Mouse (Mus musculus): ENCODE data around the gene Hdac5. TPM values are rescaled to one million over a fixed set of nuclear protein-coding genes. Genes with fewer than 3 reads are reported as not detected.
A peak's percentile ranks its signal among the peaks of the same experiment; 100 is the strongest.

Hdac5 gene
- polyA plus RNA-seq, 1 experiment from 2014 or later = 97.2 TPM

DNA sequence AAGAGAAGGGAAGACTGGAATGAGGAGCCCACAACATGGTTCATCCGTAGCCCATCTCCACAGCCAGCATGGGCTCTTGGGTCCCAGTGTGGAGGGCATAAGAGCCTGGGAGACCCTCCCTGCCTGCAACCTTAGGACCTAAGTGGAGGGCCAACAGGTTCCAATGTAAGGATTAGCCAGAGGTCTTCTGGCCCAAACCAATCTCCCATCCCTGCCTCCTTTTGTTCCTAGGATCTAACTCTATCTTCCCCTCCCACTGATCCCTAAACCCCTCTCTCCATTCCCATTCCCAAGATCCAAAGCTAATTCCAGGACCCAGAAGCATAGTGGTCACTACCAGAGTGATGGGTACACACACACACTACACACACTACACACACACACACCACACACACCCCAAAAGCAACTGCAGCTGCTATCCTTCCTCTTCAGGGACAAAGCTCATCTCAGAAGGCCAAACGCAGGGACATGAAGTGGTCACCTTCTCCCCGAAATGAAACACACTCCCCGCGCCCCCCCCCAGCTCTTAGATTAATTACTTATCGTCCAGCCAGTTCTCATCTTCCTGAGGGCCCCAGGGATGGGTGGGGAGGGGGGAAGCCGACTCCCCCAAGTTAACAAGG, 1.2 kb downstream of the Hdac5 start:
- Histone ChIP-seq H3K4me3 (peak overlapping the region; percentile 94), H3K36me3 (no peaks in the 10 kb centered on the region), H3K27ac (peak overlapping the region; percentile 96), H3K9ac (peak overlapping the region; percentile 94), H3K4me2 (replicated peaks) (peak overlapping the region; percentile 88), H3K9me3 (replicated peaks) (no peaks in the 10 kb centered on the region), H3K27me3 (no peaks in the 10 kb centered on the region), H3K4me1 (peaks cover 55% of the 10 kb centered on the region)
- 11% methylated on average over 7 of the region's 7 CpGs for WGBS
- ATAC-seq (ENCODE audit: low FRiP score) = no peak

GRCm38 (mm10) chr11:102228191-102228545, 1.8 kb downstream of the Hdac5 start:
- 17% methylated on average over 9 of the region's 9 CpGs for WGBS
- Histone ChIP-seq H3K9me3 (replicated peaks) (no peaks in the 10 kb centered on the region), H3K9ac (peak overlapping the region; percentile 94), H3K36me3 (no peaks in the 10 kb centered on the region), H3K4me1 (peaks cover 60% of the 10 kb centered on the region), H3K27ac (peak overlapping the region; percentile 96), H3K4me3 (peak overlapping the region; percentile 94), H3K27me3 (no peaks in the 10 kb centered on the region), H3K4me2 (replicated peaks) (peak overlapping the region; percentile 88)
- no peak for ATAC-seq (ENCODE audit: low FRiP score)

DNA sequence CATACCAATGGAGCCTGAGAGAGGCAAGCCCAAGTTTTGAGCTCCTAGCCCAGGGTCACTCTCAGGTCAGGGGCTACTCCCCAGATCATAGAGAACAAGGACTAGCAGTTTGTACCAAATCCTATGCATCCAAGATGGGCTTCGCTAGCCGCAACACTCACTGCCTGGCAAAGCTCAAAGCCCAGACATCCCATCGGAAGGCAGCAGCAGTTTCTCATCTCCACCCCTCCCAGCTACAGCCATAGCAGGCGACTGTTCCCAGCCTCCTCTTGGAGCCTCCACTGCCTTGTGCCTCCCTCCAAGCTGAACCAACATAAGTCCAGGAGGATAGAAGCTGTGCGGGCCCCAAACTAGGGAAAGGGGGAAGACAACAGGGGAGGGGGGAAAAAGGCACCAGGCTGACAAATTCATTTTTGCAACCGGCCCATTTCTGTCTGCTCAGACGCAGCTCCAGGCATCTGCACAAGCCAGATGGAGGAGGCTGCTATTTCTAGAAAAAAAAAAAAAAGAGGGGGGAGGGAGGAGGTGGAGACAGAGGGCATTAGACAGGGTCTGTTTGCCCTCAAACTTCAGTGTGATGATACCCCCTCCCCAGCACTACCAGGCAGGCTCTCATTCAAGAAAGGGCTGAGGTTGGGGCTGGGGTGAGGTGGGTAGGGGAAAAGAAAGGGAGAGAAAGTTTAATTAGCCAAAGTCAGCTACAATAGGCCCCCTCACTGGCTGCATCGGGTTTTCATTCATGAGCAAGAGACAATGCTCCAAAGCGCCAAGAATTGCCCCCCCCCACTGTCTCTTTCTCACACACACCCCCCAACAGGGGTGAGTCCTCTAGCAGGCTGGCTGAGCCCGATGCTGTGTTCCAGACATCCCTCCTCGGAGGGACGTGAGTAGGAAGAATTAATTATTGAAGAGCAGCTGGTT, 2.4 kb downstream of the Hdac5 start:
- 18% methylated on average over 12 of the region's 12 CpGs for WGBS
- peaks cover 65% of the 10 kb centered on the region for H3K4me1 ChIP-seq

GRCm38 (mm10) chr11:102226067-102226978, 3.6 kb downstream of the Hdac5 start:
- 59% methylated on average over 12 of the region's 12 CpGs for WGBS
- Histone ChIP-seq H3K27me3 (no peaks in the 10 kb centered on the region), H3K4me1 (peaks cover 65% of the 10 kb centered on the region), H3K4me3 (peak overlapping the region; percentile 94), H3K36me3 (peaks cover 9% of the 10 kb centered on the region; the same call in 1 of the 2 replicates), H3K4me2 (replicated peaks) (peak overlapping the region; percentile 88), H3K9ac (peak overlapping the region; percentile 94; the same call in 1 of the 2 replicates), H3K9me3 (replicated peaks) (no peaks in the 10 kb centered on the region), H3K27ac (peak overlapping the region; percentile 96)
- no peak for ATAC-seq (ENCODE audit: low FRiP score)

More for the DNA sequence above, 2.4 kb downstream of the Hdac5 start:
- no peaks in the 10 kb centered on the region for H3K27me3 ChIP-seq
- no peaks in the 10 kb centered on the region for H3K36me3 ChIP-seq
- H3K9ac ChIP-seq = peak overlapping the region; percentile 94
- H3K27ac ChIP-seq = peak overlapping the region; percentile 96
- ATAC-seq (ENCODE audit: low FRiP score) = peak; percentile 79
- no peaks in the 10 kb centered on the region for H3K9me3 ChIP-seq (replicated peaks)
- peak overlapping the region; percentile 88 for H3K4me2 ChIP-seq (replicated peaks)
- H3K4me3 ChIP-seq = peak overlapping the region; percentile 94

- Histone ChIP-seq H3K4me1 (peaks cover 64% of the 10 kb centered on the region), H3K27ac (no peak overlapping the region), H3K4me3 (peak overlapping the region; percentile 15; the same call in 1 of the 2 replicates), H3K36me3 (peaks cover 19% of the 10 kb centered on the region), H3K27me3 (no peaks in the 10 kb centered on the region), H3K9me3 (replicated peaks) (no peaks in the 10 kb centered on the region), H3K4me2 (replicated peaks) (peak overlapping the region; percentile 46), H3K9ac (peak overlapping the region; percentile 43; the same call in 1 of the 2 replicates)
- ATAC-seq (ENCODE audit: low FRiP score) = no peak
- 76% methylated on average over 5 of the region's 5 CpGs for WGBS
Measured at GRCm38 (mm10) chr11:102225221-102225620, 4.7 kb downstream of the Hdac5 start.

GRCm38 (mm10) chr11:102224686-102225085, 5.3 kb downstream of the Hdac5 start:
- WGBS = 7% methylated on average over 22 of the region's 22 CpGs
- Histone ChIP-seq H3K4me3 (peak overlapping the region; percentile 15), H3K36me3 (peaks cover 24% of the 10 kb centered on the region), H3K9me3 (replicated peaks) (no peaks in the 10 kb centered on the region), H3K4me2 (replicated peaks) (peak overlapping the region; percentile 46), H3K27ac (no peak overlapping the region), H3K27me3 (no peaks in the 10 kb centered on the region), H3K4me1 (peaks cover 70% of the 10 kb centered on the region), H3K9ac (peak overlapping the region; percentile 43; the same call in 1 of the 2 replicates)
- ATAC-seq (ENCODE audit: low FRiP score) = no peak

DNA sequence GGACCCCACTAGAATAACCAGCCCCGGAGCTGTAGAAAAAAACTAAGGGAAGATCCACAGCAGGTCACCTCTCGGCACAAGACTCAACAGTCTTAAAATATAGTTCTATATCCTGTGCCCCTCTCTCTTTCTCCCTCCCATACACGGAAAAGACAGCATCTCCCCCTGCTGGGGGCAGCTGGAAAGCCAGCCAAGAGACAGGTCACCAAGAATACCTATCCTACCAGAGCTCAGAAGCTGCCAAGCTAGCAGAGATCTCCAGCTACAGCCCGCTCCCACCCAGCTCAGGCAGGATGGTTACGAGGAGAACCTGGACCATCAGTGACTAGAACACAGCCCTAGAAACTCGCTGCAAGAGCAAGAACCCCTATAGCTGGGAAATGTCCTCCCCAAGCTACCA, 6.8 kb downstream of the Hdac5 start:
- Histone ChIP-seq H3K36me3 (peaks cover 27% of the 10 kb centered on the region), H3K9ac (0 out of 2 replicates have a peak overlapping the region, but pooled peaks have one; percentile 39), H3K4me2 (replicated peaks) (no peak overlapping the region), H3K27ac (no peak overlapping the region), H3K27me3 (no peaks in the 10 kb centered on the region), H3K4me1 (peaks cover 73% of the 10 kb centered on the region), H3K9me3 (replicated peaks) (no peaks in the 10 kb centered on the region), H3K4me3 (no peak overlapping the region)
- 43% methylated on average over 6 of the region's 6 CpGs for WGBS
- ATAC-seq (ENCODE audit: low FRiP score) = no peak

DNA sequence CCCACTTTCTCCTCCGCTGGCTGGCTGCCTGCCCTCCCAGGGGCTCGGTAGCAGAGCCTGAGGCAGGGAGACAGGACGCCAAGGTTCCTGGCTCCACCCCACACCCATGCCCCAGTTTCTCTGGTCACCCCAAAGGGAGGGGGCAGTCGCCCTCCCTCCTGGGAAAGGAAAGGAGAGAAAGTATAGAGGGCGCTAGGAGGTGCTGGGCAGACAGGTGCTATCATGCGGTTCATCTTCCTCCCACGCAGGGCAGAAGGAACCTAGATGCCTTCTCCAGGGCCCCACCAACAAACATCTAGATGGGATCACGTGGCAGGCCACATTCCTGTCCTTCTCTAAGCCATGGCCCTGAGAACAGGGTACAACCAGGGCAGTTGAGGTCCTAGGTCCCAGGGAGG, 8.0 kb downstream of the Hdac5 start:
- H3K9ac ChIP-seq = no peak overlapping the region
- no peaks in the 10 kb centered on the region for H3K27me3 ChIP-seq
- no peak overlapping the region for H3K27ac ChIP-seq
- no peak for ATAC-seq (ENCODE audit: low FRiP score)
- 81% methylated on average over 8 of the region's 8 CpGs for WGBS
- H3K4me3 ChIP-seq = no peak overlapping the region
- H3K4me1 ChIP-seq = peaks cover 72% of the 10 kb centered on the region
- H3K4me2 ChIP-seq (replicated peaks) = no peak overlapping the region
- H3K36me3 ChIP-seq = peaks cover 36% of the 10 kb centered on the region
- no peaks in the 10 kb centered on the region for H3K9me3 ChIP-seq (replicated peaks)

GRCm38 (mm10) chr11:102221243-102221953, 8.6 kb downstream of the Hdac5 start:
- H3K36me3 ChIP-seq = peaks cover 36% of the 10 kb centered on the region

DNA sequence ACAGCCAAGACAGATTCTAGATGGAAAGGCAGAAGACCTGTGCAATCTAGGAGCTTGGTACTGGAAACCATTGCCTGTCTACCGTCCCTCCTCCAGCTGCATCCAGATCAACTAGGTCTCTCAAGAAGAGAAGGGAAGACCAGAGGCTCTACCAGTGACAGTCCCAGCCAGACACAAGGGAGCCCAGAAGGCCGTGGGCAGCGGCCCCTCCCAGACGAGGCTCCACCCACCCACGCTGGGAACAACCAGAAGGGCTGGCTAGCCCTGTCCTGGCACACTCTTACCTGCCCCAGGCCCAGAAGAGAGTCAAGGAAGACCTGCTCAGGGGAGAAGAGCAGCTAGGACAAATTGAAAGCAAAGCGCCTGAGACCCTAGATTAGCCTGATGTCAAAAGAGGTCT, 9.5 kb downstream of the Hdac5 start:
- Histone ChIP-seq H3K27ac (no peak overlapping the region), H3K27me3 (no peaks in the 10 kb centered on the region), H3K9me3 (replicated peaks) (no peaks in the 10 kb centered on the region), H3K36me3 (peaks cover 36% of the 10 kb centered on the region), H3K4me2 (replicated peaks) (no peak overlapping the region), H3K4me3 (no peak overlapping the region), H3K9ac (no peak overlapping the region), H3K4me1 (peaks cover 71% of the 10 kb centered on the region)
- no peak for ATAC-seq (ENCODE audit: low FRiP score)
- 62% methylated on average over 6 of the region's 6 CpGs for WGBS

More at GRCm38 (mm10) chr11:102221243-102221953, 8.6 kb downstream of the Hdac5 start:
- Histone ChIP-seq H3K27me3 (no peaks in the 10 kb centered on the region), H3K9me3 (replicated peaks) (no peaks in the 10 kb centered on the region), H3K4me2 (replicated peaks) (no peak overlapping the region), H3K27ac (no peak overlapping the region), H3K4me3 (no peak overlapping the region), H3K9ac (no peak overlapping the region), H3K4me1 (peaks cover 71% of the 10 kb centered on the region)
- no peak for ATAC-seq (ENCODE audit: low FRiP score)
- 93% methylated on average over 8 of the region's 8 CpGs for WGBS

DNA sequence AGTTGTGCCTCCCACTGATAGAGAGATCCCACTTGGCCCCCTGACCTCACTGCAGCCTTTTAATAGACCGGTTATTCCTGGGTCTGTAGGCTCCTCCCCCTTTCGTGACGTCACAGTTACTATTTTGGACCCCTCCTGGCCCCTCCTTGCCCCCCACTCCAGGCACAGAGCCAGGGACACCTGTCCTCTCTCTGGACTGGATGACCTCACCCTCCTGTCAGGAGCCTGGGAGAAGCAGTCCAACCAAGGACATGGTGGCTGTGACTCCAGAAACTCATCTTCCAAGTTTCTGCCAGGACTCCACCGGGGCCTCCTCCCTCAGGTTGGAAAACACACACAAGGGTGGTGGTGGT, 10.0 kb downstream of the Hdac5 start:
- H3K4me1 ChIP-seq = peaks cover 71% of the 10 kb centered on the region
- ATAC-seq (ENCODE audit: low FRiP score) = no peak

More for the DNA sequence above, 10.0 kb downstream of the Hdac5 start:
- Histone ChIP-seq H3K4me2 (replicated peaks) (no peak overlapping the region), H3K27ac (peak overlapping the region; percentile 76), H3K9me3 (replicated peaks) (no peaks in the 10 kb centered on the region), H3K4me3 (no peak overlapping the region), H3K27me3 (no peaks in the 10 kb centered on the region), H3K9ac (no peak overlapping the region), H3K36me3 (peaks cover 36% of the 10 kb centered on the region)
- 76% methylated on average over 4 of the region's 4 CpGs for WGBS
